Mouse (Mus musculus): ENCODE measurements around the gene Gm21748. TPM values are rescaled to one million over a fixed set of nuclear protein-coding genes. Genes with fewer than 3 reads are reported as not detected.
"Not testable (repeated sequence)": the region's sequence is repeated elsewhere in the genome, so short reads cannot be mapped to it uniquely, and the experiment has no call there.

The Gm21748 gene
- not detected in 2 replicates for polyA plus RNA-seq (2015; fragmentation: Nextera tagmentation; extraction: Ambion mirVana)

DNA sequence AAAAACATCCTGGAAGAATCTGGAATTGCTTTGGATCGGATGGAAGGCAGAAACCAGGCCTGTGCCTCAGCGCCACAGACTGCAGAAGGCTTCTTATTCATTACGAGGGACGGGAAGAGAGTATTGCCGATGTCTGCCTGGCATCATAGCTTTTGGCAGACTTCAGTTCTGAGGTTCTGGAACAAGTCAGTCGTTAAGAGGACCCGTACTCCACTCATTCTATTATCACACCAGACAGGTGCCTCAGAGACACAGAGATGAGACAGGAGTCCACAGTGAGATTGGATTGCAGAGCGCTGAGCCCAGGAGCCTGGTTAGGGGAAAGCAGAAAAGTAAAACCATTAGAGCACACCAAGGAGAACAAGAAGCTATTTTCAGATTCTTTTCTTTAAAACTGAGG lies at the start of gene Gm21748:
Gm21748 (minus strand) TSS at position 101 of the 400 bp plus-strand sequence.
- H3K4me2 ChIP-seq (replicated peaks; ENCODE audit: low read depth, low read length); H3K36me3 ChIP-seq (ENCODE audit: insufficient read depth, low read length); ATAC-seq (ENCODE audit: low FRiP score, low TSS enrichment); H3K27ac ChIP-seq (ENCODE audit: low read length); H3K4me1 ChIP-seq (ENCODE audit: insufficient read depth, low read length); H3K4me3 ChIP-seq (ENCODE audit: low read length); H3K9ac ChIP-seq (replicated peaks; ENCODE audit: low read length); H3K9me3 ChIP-seq (ENCODE audit: low read length); H3K27me3 ChIP-seq (ENCODE audit: insufficient read depth, low read length): not testable (repeated sequence)
- no CpG with 5 or more reads among the region's 8 CpGs for WGBS

Other genes starting within 250 kb of the Gm21748 start
- not detected in 2 replicates for gene Gm21860, start 84.4 kb downstream of the Gm21748 start, polyA plus RNA-seq (2015; fragmentation: Nextera tagmentation; extraction: Ambion mirVana)
- gene Gm47283, start 54.4 kb downstream of the Gm21748 start, polyA plus RNA-seq (2015; fragmentation: Nextera tagmentation; extraction: Ambion mirVana), result not detected in 2 replicates

Data from kidney, embryonic 16.5 days (tissue).